Mouse (Mus musculus) lung, embryonic 14.5 days (tissue): Measurements from ENCODE around the gene Sohlh2. TPM values are rescaled to one million over a fixed set of nuclear protein-coding genes. Genes with fewer than 3 reads are reported as not detected.
A peak's percentile ranks its signal among the peaks of the same experiment; 100 is the strongest.

Experiments used
- ATAC-seq: fragments of 200-750 bp; cut with Nextera tagmentation; 2 replicates; pipeline ENCODE4 v1.8.0; 2017; ENCODE audit warnings: mild to moderate bottlenecking, moderate TSS enrichment, moderate library complexity; ENCODE audit not compliant: insufficient read depth
- DNase-seq: peaks from one replicate; pipeline ENCODE4 v3.0.0-alpha.2; 2015
- H3K27ac ChIP-seq: fragments of 300-500 bp; sonication (generic); 2 replicates; pipeline ENCODE4 v1.5.1; 2014; ENCODE audit warnings: low read depth, mild to moderate bottlenecking, moderate library complexity
- H3K27me3 ChIP-seq: fragments of 300-500 bp; sonication (generic); 2 replicates; pipeline ENCODE4 v1.6.1; 2014; ENCODE audit warnings: low read length, control low read depth; ENCODE audit not compliant: insufficient read depth
- H3K36me3 ChIP-seq: fragments of 300-500 bp; sonication (generic); 2 replicates; pipeline ENCODE4 v1.6.1; 2014; ENCODE audit warnings: control low read depth; ENCODE audit not compliant: insufficient read depth
- H3K4me1 ChIP-seq: fragments of 300-500 bp; sonication (generic); 2 replicates; pipeline ENCODE4 v1.6.1; 2014; ENCODE audit warnings: antibody characterized with exemption, control low read depth; ENCODE audit not compliant: insufficient read depth
- H3K4me2 ChIP-seq: fragments of 300-500 bp; sonication (generic); 2 replicates; pipeline ENCODE4 v1.6.1; 2014; ENCODE audit warnings: mild to moderate bottlenecking
- H3K4me3 ChIP-seq: fragments of 300-500 bp; sonication (generic); 2 replicates; pipeline ENCODE4 v1.5.1; 2014; ENCODE audit warnings: low read depth, low read length
- H3K9ac ChIP-seq: fragments of 300-500 bp; sonication (generic); 2 replicates; pipeline ENCODE4 v1.6.1; 2014
- H3K9me3 ChIP-seq: fragments of 300-500 bp; sonication (generic); 2 replicates; pipeline ENCODE4 v1.6.1; 2016; ENCODE audit warnings: low read depth, low read length, control low read depth
- CTCF ChIP-seq: IDR thresholded peaks from 2 replicates; pipeline ENCODE4 v1.5.1; 2016; ENCODE audit warnings: antibody characterized with exemption, low read depth
- WGBS: fragments of 180-500 bp; shearing (Covaris S2); extraction: QIAGEN DNeasy Blood & Tissue Kit; methylation state at CpG from one replicate; pipeline ENCODE4 v1.1.7; 2014; 5-methylcytosine and 5-hydroxymethylcytosine counted together
- polyA plus RNA-seq: library from polyadenylated mRNA; unstranded; fragments of >200 nt; fragmentation: Nextera tagmentation; extraction: Ambion mirVana; gene quantifications from 2 replicates; pipeline ENCODE4 v1.2.1, GENCODE M21; 2014

Sohlh2 gene
- polyA plus RNA-seq, 1 experiment from 2014 or later = not detected

- no peak overlapping the region for H3K4me2 ChIP-seq
- peak; percentile 77 for TF ChIP-seq CTCF
- no peak overlapping the region for H3K9ac ChIP-seq
- WGBS = 51% methylated on average over 7 of the region's 7 CpGs
- ATAC-seq (no peak), DNase-seq (peak; percentile 79)
- no peaks in the 10 kb centered on the region for H3K4me1 ChIP-seq
- H3K9me3 ChIP-seq = no peaks in the 10 kb centered on the region
- H3K27me3 ChIP-seq = no peaks in the 10 kb centered on the region
- H3K27ac ChIP-seq = no peak overlapping the region
- no peak overlapping the region for H3K4me3 ChIP-seq
- H3K36me3 ChIP-seq = no peaks in the 10 kb centered on the region
Measured at GRCm38 (mm10) chr3:55151656-55152433, 30.0 kb upstream of the Sohlh2 start.

DNA sequence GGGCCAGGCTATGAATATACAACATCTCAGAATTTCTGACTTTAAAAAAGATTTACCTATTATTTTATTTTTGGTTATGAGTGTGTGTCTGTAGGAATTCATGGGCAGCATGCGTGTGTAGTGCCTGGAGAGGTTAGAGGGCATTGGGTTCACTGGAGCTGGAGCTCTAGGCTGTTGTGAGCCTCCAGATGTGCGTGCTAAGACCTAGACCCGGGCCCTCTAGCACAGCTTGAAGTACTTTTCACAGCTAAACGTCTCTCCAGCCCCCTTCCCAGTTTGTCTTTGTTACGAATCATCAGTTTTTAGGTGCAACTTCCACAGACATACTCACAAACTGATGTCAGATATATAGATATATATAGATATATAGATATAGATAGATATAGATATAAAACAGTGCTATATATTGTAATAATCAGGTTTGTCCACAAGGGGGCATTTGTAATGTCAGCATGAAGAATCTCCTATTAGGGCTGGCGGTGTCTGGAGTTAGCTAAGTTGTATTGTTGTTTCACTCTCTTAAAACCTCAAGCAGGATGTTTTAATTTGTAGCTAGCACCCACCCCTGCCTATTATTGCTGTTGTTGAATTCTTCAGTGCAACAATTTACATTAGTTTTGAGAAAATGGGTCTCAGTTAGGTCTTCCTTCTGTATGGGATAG lies 29.0 kb upstream of the Sohlh2 start:
- no peak overlapping the region for H3K4me2 ChIP-seq
- H3K9ac ChIP-seq = no peak overlapping the region
- H3K4me3 ChIP-seq = no peak overlapping the region
- TF ChIP-seq CTCF = peak; percentile 60
- H3K9me3 ChIP-seq = no peaks in the 10 kb centered on the region
- no peak overlapping the region for H3K27ac ChIP-seq
- no peaks in the 10 kb centered on the region for H3K4me1 ChIP-seq
- DNase-seq = peak; percentile 83
- no peaks in the 10 kb centered on the region for H3K27me3 ChIP-seq
- no peaks in the 10 kb centered on the region for H3K36me3 ChIP-seq
- ATAC-seq = no peak; the same call in 1 of the 2 replicates
- WGBS = 65% methylated on average over 6 of the region's 6 CpGs

DNA sequence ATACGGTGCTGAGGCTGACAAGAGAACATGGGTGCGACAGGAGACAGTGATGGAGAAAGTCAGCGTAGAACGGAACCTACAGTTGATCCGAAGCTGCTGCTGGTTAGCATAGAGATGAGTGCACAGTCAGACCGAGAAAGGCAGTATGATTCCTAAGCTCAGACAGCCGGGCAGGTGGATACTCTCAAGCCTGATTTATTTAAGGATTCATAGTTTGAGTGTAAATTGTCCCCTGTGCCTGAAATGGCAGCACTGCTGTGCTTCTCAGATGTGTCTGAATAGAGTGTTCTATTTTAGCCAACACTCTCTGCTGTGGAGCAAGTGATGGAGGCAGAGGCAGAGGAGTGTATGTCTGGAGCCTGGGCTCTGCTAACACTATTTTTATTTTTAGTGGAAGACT lies 27.7 kb upstream of the Sohlh2 start:
- no peak overlapping the region for H3K4me3 ChIP-seq
- WGBS = 79% methylated on average over 7 of the region's 7 CpGs
- no peak for ATAC-seq

GRCm38 (mm10) chr3:55157413-55157812 lies 24.4 kb upstream of the Sohlh2 start:
- Histone ChIP-seq H3K36me3 (no peaks in the 10 kb centered on the region), H3K9ac (no peak overlapping the region), H3K27me3 (no peaks in the 10 kb centered on the region), H3K27ac (no peak overlapping the region), H3K4me1 (no peaks in the 10 kb centered on the region), H3K9me3 (no peaks in the 10 kb centered on the region), H3K4me2 (no peak overlapping the region), H3K4me3 (no peak overlapping the region)
- WGBS = 58% methylated on average over 5 of the region's 5 CpGs
- DNase-seq (no peak), ATAC-seq (no peak; the same call in 1 of the 2 replicates)
- TF ChIP-seq CTCF = no peak

More for the DNA sequence above, 27.7 kb upstream of the Sohlh2 start:
- no peak for TF ChIP-seq CTCF
- no peaks in the 10 kb centered on the region for H3K27me3 ChIP-seq
- H3K9ac ChIP-seq = no peak overlapping the region
- H3K9me3 ChIP-seq = no peaks in the 10 kb centered on the region
- H3K36me3 ChIP-seq = no peaks in the 10 kb centered on the region
- no peak overlapping the region for H3K27ac ChIP-seq
- DNase-seq = no peak
- H3K4me2 ChIP-seq = no peak overlapping the region
- no peaks in the 10 kb centered on the region for H3K4me1 ChIP-seq

DNA sequence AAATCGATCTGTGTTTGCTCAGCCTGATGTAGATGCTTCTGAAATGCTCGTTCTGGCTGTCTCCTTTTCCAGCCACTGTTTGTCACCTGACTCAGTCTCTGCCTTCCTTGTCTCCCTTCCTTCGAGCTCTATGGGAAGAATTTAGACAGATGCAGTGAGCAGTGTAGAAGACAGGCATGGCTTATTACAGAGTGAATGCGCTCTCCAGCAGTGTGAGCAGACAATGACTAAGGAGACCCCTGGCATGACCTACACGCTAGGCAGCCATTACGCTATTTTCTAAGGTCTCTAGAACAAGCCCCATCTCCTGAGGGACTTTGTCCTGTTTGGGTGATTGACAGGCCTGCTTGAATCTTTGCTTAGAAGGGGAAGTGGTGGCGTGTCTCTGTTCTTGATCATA lies 20.7 kb upstream of the Sohlh2 start:
- Histone ChIP-seq H3K27me3 (no peaks in the 10 kb centered on the region), H3K4me3 (no peak overlapping the region), H3K4me1 (no peaks in the 10 kb centered on the region), H3K36me3 (no peaks in the 10 kb centered on the region), H3K27ac (no peak overlapping the region), H3K9me3 (no peaks in the 10 kb centered on the region), H3K4me2 (no peak overlapping the region), H3K9ac (no peak overlapping the region)
- no peak for DNase-seq
- no peak for TF ChIP-seq CTCF
- 78% methylated on average over 7 of the region's 7 CpGs for WGBS
- ATAC-seq = no peak

GRCm38 (mm10) chr3:55163510-55163909 lies 18.3 kb upstream of the Sohlh2 start:
- Histone ChIP-seq H3K36me3 (no peaks in the 10 kb centered on the region), H3K4me3 (no peak overlapping the region), H3K4me1 (no peaks in the 10 kb centered on the region), H3K27me3 (no peaks in the 10 kb centered on the region), H3K4me2 (no peak overlapping the region), H3K9me3 (no peaks in the 10 kb centered on the region), H3K9ac (no peak overlapping the region), H3K27ac (no peak overlapping the region)
- ATAC-seq (no peak), DNase-seq (no peak)
- no peak for TF ChIP-seq CTCF
- WGBS = 58% methylated on average over 4 of the region's 4 CpGs

- 63% methylated on average over 3 of the region's 3 CpGs for WGBS
Measured at GRCm38 (mm10) chr3:55172478-55172877, 9.3 kb upstream of the Sohlh2 start.

More at GRCm38 (mm10) chr3:55172478-55172877, 9.3 kb upstream of the Sohlh2 start:
- no peak for TF ChIP-seq CTCF
- H3K27ac ChIP-seq = no peak overlapping the region
- H3K4me2 ChIP-seq = no peak overlapping the region
- H3K4me3 ChIP-seq = no peak overlapping the region
- no peak overlapping the region for H3K9ac ChIP-seq
- H3K4me1 ChIP-seq = no peaks in the 10 kb centered on the region
- no peak for ATAC-seq
- H3K27me3 ChIP-seq = no peaks in the 10 kb centered on the region
- H3K9me3 ChIP-seq = no peaks in the 10 kb centered on the region
- H3K36me3 ChIP-seq = no peaks in the 10 kb centered on the region
- DNase-seq = no peak
